Comparison of ENCODE assay signal across 8 mouse cellular contexts in genomic region chr19:32211293-32211585, GRCm38 (mm10).
DNase-seq lines count a peak whose midpoint lies in the region; ATAC-seq and TF ChIP-seq lines count a peak whose summit lies in the region.

No protein-coding gene starts in this region.

- no peak for DNase-seq in kidney, adult 2 months
- DNase-seq in kidney, adult 11 months: no peak
- DNase-seq in G1E (ENCODE audit: low spot score): no peak
- no peak for DNase-seq in liver, postnatal 0 days
- no peak for DNase-seq in retina, embryonic 14.5 days (ENCODE audit: low spot score)
- no peak for DNase-seq in left cerebral cortex, adult 18-20 months (ENCODE audit: low spot score in 2 of 2)
- DNase-seq in cerebellum, adult 18-20 months: no peak

- no peak for TF ChIP-seq POLR2A in kidney, adult 2 months (IDR thresholded peaks at IDR 0.05; ENCODE audit: low read depth, low read length)

- no peak for TF ChIP-seq CTCF in kidney, adult 2 months (conservative IDR thresholded peaks at IDR 0.05; ENCODE audit: insufficient read depth, insufficient read length, low read depth, low read length)
- TF ChIP-seq CTCF in G1E (IDR thresholded peaks at IDR 0.05; ENCODE audit: low read depth, low read length): no peak
- no peak for TF ChIP-seq CTCF in liver, postnatal 0 days (IDR thresholded peaks at IDR 0.05; ENCODE audit: low read depth)

- H3K36me3 ChIP-seq in kidney, adult 2 months (ENCODE audit: control insufficient read depth, insufficient read depth, low read length): no peaks in the 10 kb centered on the region
- peaks cover 35% of the 10 kb centered on the region for H3K36me3 ChIP-seq in G1E (replicated peaks)
- H3K36me3 ChIP-seq in forebrain, embryonic 15.5 days: no peaks in the 10 kb centered on the region
- H3K36me3 ChIP-seq in liver, postnatal 0 days (replicated peaks; ENCODE audit: insufficient read depth, low read length): no peaks in the 10 kb centered on the region

- H3K27me3 ChIP-seq in kidney, adult 2 months (replicated peaks; ENCODE audit: control insufficient read depth, insufficient read depth, low read length): no peaks in the 10 kb centered on the region
- no peaks in the 10 kb centered on the region for H3K27me3 ChIP-seq in G1E (ENCODE audit: insufficient read depth, low read length)
- no peaks in the 10 kb centered on the region for H3K27me3 ChIP-seq in forebrain, embryonic 15.5 days
- H3K27me3 ChIP-seq in liver, postnatal 0 days (ENCODE audit: insufficient read depth, low read length): no peaks in the 10 kb centered on the region

- H3K4me1 ChIP-seq in kidney, adult 2 months (ENCODE audit: control insufficient read depth, insufficient read depth, low read length): peaks cover 4% of the 10 kb centered on the region; the same call in 1 of the 2 replicates
- H3K4me1 ChIP-seq in G1E (ENCODE audit: insufficient read depth, low read depth, low read length): peaks cover 22% of the 10 kb centered on the region
- H3K4me1 ChIP-seq in forebrain, embryonic 15.5 days: peaks cover 7% of the 10 kb centered on the region
- H3K4me1 ChIP-seq in liver, postnatal 0 days (ENCODE audit: insufficient read depth): peaks cover 39% of the 10 kb centered on the region

- H3K9me3 ChIP-seq in G1E (replicated peaks): no peaks in the 10 kb centered on the region
- no peaks in the 10 kb centered on the region for H3K9me3 ChIP-seq in forebrain, embryonic 15.5 days
- H3K9me3 ChIP-seq in liver, postnatal 0 days (ENCODE audit: low read length): no peaks in the 10 kb centered on the region

- peak overlapping the region; percentile 46 for H3K4me2 ChIP-seq in forebrain, embryonic 15.5 days (replicated peaks)
- H3K4me2 ChIP-seq in liver, postnatal 0 days (ENCODE audit: low read depth, low read length): peak overlapping the region; percentile 84

- peak overlapping the region; percentile 15 for H3K27ac ChIP-seq in kidney, adult 2 months (ENCODE audit: insufficient read depth, low read depth, low read length)
- no peak overlapping the region; the same call in 1 of the 2 replicates for H3K27ac ChIP-seq in forebrain, embryonic 15.5 days (replicated peaks)
- peak overlapping the region; percentile 70 for H3K27ac ChIP-seq in liver, postnatal 0 days (ENCODE audit: low read depth)

- no peak for TF ChIP-seq EP300 in liver, postnatal 0 days (IDR thresholded peaks at IDR 0.05; ENCODE audit: low read depth)

- ATAC-seq in G1E (ENCODE audit: extremely low read depth, insufficient number of reproducible peaks, low FRiP score, poor library complexity, severe bottlenecking): no peak
- ATAC-seq in forebrain, embryonic 15.5 days (replicated peaks): no peak
- peak; percentile 9; the same call in 1 of the 2 replicates for ATAC-seq in liver, postnatal 0 days

- H3K4me3 ChIP-seq in kidney, adult 2 months (ENCODE audit: insufficient read depth, low read depth, low read length): peak overlapping the region; percentile 49; the same call in 1 of the 2 replicates
- H3K4me3 ChIP-seq in G1E (ENCODE audit: low read depth, low read length): peak overlapping the region; percentile 74; the same call in 1 of the 2 replicates
- H3K4me3 ChIP-seq in forebrain, embryonic 15.5 days: no peak overlapping the region
- H3K4me3 ChIP-seq in liver, postnatal 0 days (ENCODE audit: low read depth, low read length): peak overlapping the region; percentile 57

- no peak overlapping the region for H3K9ac ChIP-seq in forebrain, embryonic 15.5 days (replicated peaks)
- H3K9ac ChIP-seq in liver, postnatal 0 days (replicated peaks): peak overlapping the region; percentile 75
